Mouse (Mus musculus) bone marrow macrophage, adult 2 months (primary cell): ENCODE data around the gene Med27. TPM values are rescaled to one million over a fixed set of nuclear protein-coding genes. Genes with fewer than 3 reads are reported as not detected.

Source experiments
- H3K27ac ChIP-seq: 2 replicates; pipeline ENCODE4 v1.5.1; 2012; ENCODE audit warnings: low read depth, low read length; ENCODE audit not compliant: insufficient read depth
- H3K4me1 ChIP-seq: 2 replicates; pipeline ENCODE4 v1.6.1; 2012; ENCODE audit warnings: low read length; ENCODE audit not compliant: control insufficient read depth, insufficient read depth
- H3K4me3 ChIP-seq: 2 replicates; pipeline ENCODE4 v1.5.1; 2012; ENCODE audit warnings: mild to moderate bottlenecking, low read length, moderate library complexity; ENCODE audit not compliant: insufficient read depth
- CTCF ChIP-seq: IDR thresholded peaks from 2 replicates; pipeline ENCODE4 v1.5.1; 2012; ENCODE audit warnings: low read depth, mild to moderate bottlenecking, low read length, moderate library complexity
- POLR2A ChIP-seq: IDR thresholded peaks from 2 replicates; pipeline ENCODE4 v1.6.1; 2012; ENCODE audit warnings: mild to moderate bottlenecking, low read depth, low read length, borderline replicate concordance
- polyA plus RNA-seq: library from polyadenylated mRNA; stranded (reverse); fragments of >200 nt; gene quantifications from 2 replicates; pipeline ENCODE4 v1.2.4, GENCODE M21; 2012; ENCODE audit not compliant: missing spikeins, insufficient read depth, insufficient read length

The Med27 gene
- polyA plus RNA-seq, 1 experiment = 14.2 TPM

GRCm38 (mm10) chr2:29464851-29465648, 118.4 kb downstream of the Med27 start:
- Histone ChIP-seq H3K4me1 (peaks cover 23% of the 10 kb centered on the region), H3K4me3 (no peak overlapping the region), H3K27ac (no peak overlapping the region; the same call in 1 of the 2 replicates)
- TF ChIP-seq CTCF (no peak), POLR2A (no peak)

GRCm38 (mm10) chr2:29465649-29466137, 119.1 kb downstream of the Med27 start:
- H3K4me3 ChIP-seq = no peak overlapping the region
- peak overlapping the region; percentile 71 for H3K27ac ChIP-seq
- TF ChIP-seq CTCF (no peak), POLR2A (no peak)
- peaks cover 23% of the 10 kb centered on the region for H3K4me1 ChIP-seq

GRCm38 (mm10) chr2:29466396-29466795, 119.8 kb downstream of the Med27 start:
- no peak for TF ChIP-seq POLR2A
- TF ChIP-seq CTCF = no peak
- Histone ChIP-seq H3K4me1 (peaks cover 23% of the 10 kb centered on the region), H3K27ac (peak overlapping the region; percentile 71), H3K4me3 (no peak overlapping the region)

- Histone ChIP-seq H3K27ac (no peak overlapping the region), H3K4me3 (no peak overlapping the region), H3K4me1 (peaks cover 23% of the 10 kb centered on the region)
- no peak for TF ChIP-seq POLR2A
Measured at GRCm38 (mm10) chr2:29468517-29468936, 121.9 kb downstream of the Med27 start.

GRCm38 (mm10) chr2:29472952-29473437, 126.4 kb downstream of the Med27 start:
- peaks cover 4% of the 10 kb centered on the region; the same call in 1 of the 2 replicates for H3K4me1 ChIP-seq
- H3K27ac ChIP-seq = no peak overlapping the region
- no peak overlapping the region for H3K4me3 ChIP-seq
- TF ChIP-seq POLR2A = no peak
- no peak for TF ChIP-seq CTCF

- H3K4me1 ChIP-seq = peaks cover 4% of the 10 kb centered on the region; the same call in 1 of the 2 replicates
- no peak overlapping the region for H3K4me3 ChIP-seq
- TF ChIP-seq CTCF (no peak), POLR2A (no peak)
Measured at GRCm38 (mm10) chr2:29473907-29474306, 127.3 kb downstream of the Med27 start.

GRCm38 (mm10) chr2:29476702-29477101, 130.1 kb downstream of the Med27 start:
- H3K4me1 ChIP-seq = no peaks in the 10 kb centered on the region
- TF ChIP-seq POLR2A = no peak
- no peak for TF ChIP-seq CTCF
- no peak overlapping the region for H3K4me3 ChIP-seq
- H3K27ac ChIP-seq = no peak overlapping the region

More at GRCm38 (mm10) chr2:29473907-29474306, 127.3 kb downstream of the Med27 start:
- no peak overlapping the region for H3K27ac ChIP-seq

GRCm38 (mm10) chr2:29481856-29482255, 135.2 kb downstream of the Med27 start:
- Histone ChIP-seq H3K27ac (no peak overlapping the region), H3K4me1 (no peaks in the 10 kb centered on the region), H3K4me3 (no peak overlapping the region)
- no peak for TF ChIP-seq POLR2A
- no peak for TF ChIP-seq CTCF

GRCm38 (mm10) chr2:29482979-29483718, 136.5 kb downstream of the Med27 start:
- Histone ChIP-seq H3K4me3 (no peak overlapping the region), H3K27ac (no peak overlapping the region), H3K4me1 (no peaks in the 10 kb centered on the region)
- TF ChIP-seq CTCF (no peak), POLR2A (no peak)
